Mouse (Mus musculus): ENCODE data around the gene AC170998.1. TPM values are rescaled to one million over a fixed set of nuclear protein-coding genes. Genes with fewer than 3 reads are reported as not detected.

Gene AC170998.1
- polyA plus RNA-seq, 1 experiment from 2014 or later = 1.6 TPM

DNA sequence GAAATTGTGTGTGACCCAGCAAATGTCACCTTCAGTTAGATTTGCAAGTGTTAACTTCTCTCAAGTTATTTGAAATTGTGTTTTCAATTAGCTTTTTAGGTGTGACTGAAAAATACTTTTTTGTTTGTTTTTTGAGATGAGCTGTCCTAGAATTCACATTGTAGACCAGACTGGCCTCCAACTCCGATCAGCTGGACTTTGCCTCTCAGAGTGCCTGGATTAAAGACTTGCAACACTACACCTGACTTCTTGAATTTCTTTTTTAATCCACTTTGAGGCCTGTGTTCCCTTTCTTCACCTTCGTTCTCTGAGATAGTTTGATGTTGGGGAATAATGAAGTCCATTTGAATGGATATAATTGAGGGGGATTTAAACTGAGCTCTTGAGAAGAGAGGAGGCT, 31.8 kb upstream of the AC170998.1 start:
- H3K36me3 ChIP-seq = no peaks in the 10 kb centered on the region
- 77% methylated on average over 2 of the region's 2 CpGs for WGBS
- H3K4me1 ChIP-seq (replicated peaks) = peaks cover 54% of the 10 kb centered on the region
- no peak for ATAC-seq (replicated peaks; ENCODE audit: insufficient number of reproducible peaks, insufficient read depth, low FRiP score, low read depth)
- H3K27me3 ChIP-seq = 0 out of 2 replicates have a peak, but pooled peaks cover 3% of the 10 kb centered on the region
- peak overlapping the region; percentile 72; the same call in 1 of the 2 replicates for H3K4me2 ChIP-seq
- H3K27ac ChIP-seq = no peak overlapping the region
- no peaks in the 10 kb centered on the region for H3K9me3 ChIP-seq (replicated peaks)
- no peak overlapping the region for H3K4me3 ChIP-seq
- H3K9ac ChIP-seq = no peak overlapping the region

GRCm38 (mm10) chr17:28694832-28695231, 31.1 kb upstream of the AC170998.1 start:
- H3K27ac ChIP-seq = no peak overlapping the region
- no peak for ATAC-seq (replicated peaks; ENCODE audit: insufficient number of reproducible peaks, insufficient read depth, low FRiP score, low read depth)
- H3K4me1 ChIP-seq (replicated peaks) = peaks cover 46% of the 10 kb centered on the region
- 84% methylated on average over 4 of the region's 4 CpGs for WGBS
- no peak overlapping the region for H3K4me3 ChIP-seq
- H3K36me3 ChIP-seq = no peaks in the 10 kb centered on the region
- H3K4me2 ChIP-seq = no peak overlapping the region
- no peaks in the 10 kb centered on the region for H3K9me3 ChIP-seq (replicated peaks)
- no peak overlapping the region for H3K9ac ChIP-seq
- H3K27me3 ChIP-seq = no peaks in the 10 kb centered on the region

GRCm38 (mm10) chr17:28696641-28697040, 29.2 kb upstream of the AC170998.1 start:
- H3K4me2 ChIP-seq = no peak overlapping the region
- no peaks in the 10 kb centered on the region for H3K36me3 ChIP-seq
- peaks cover 39% of the 10 kb centered on the region for H3K4me1 ChIP-seq (replicated peaks)
- no peaks in the 10 kb centered on the region for H3K9me3 ChIP-seq (replicated peaks)
- H3K27ac ChIP-seq = no peak overlapping the region
- H3K27me3 ChIP-seq = no peaks in the 10 kb centered on the region
- WGBS = 44% methylated on average over 2 of the region's 2 CpGs
- no peak overlapping the region for H3K4me3 ChIP-seq
- ATAC-seq (replicated peaks; ENCODE audit: insufficient number of reproducible peaks, insufficient read depth, low FRiP score, low read depth) = no peak
- H3K9ac ChIP-seq = no peak overlapping the region

DNA sequence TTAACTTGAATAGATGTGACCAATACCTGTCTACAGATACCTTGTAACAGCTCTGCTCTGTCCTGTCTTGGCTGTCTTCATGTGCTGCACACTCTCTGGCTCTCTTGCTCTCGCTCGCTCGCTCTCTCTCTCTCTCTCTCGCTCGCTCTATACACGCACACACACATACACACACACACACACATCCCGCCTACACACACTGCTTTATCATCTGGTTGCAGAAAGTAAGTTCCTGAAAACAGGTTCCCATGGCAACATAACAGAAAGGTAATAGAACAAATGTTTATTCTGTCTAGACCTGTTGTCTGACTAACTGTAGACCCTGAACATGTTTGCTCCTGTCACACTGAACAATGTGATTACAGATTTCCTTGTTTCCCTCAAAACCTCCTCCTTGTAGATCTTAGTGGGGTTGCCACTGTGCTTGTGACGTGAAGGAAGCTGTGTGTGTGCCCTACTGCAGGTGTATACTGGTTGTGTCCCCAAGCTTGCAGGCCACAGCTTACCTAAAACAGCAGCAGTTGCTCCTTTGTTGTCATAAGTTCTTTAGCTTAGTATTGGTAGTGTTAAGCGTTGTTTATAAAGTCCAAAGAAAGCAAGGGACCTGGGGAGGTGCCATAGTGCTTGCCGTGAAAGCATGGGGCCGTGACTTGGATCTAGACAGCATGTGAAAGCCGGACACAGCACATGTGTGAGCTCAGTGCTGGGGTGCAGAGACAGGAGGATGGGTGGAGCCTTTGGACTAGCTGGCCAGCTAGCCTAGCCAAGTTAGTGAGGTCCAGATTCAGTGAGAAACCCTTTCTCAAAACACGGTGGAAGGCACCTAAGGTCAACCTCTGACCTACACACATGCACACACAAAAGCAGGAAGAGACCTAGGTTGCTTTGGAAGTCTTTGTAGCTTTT, 28.3 kb upstream of the AC170998.1 start:
- Histone ChIP-seq H3K4me3 (no peak overlapping the region), H3K9ac (no peak overlapping the region), H3K4me2 (no peak overlapping the region), H3K4me1 (replicated peaks) (peaks cover 48% of the 10 kb centered on the region), H3K9me3 (replicated peaks) (no peaks in the 10 kb centered on the region), H3K36me3 (no peaks in the 10 kb centered on the region), H3K27me3 (no peaks in the 10 kb centered on the region), H3K27ac (peak overlapping the region; percentile 31; the same call in 1 of the 2 replicates)
- WGBS = 65% methylated on average over 13 of the region's 13 CpGs
- ATAC-seq (replicated peaks; ENCODE audit: insufficient number of reproducible peaks, insufficient read depth, low FRiP score, low read depth) = no peak

- H3K4me2 ChIP-seq = no peak overlapping the region
- 47% methylated on average over 4 of the region's 4 CpGs for WGBS
- no peak for ATAC-seq (replicated peaks; ENCODE audit: insufficient number of reproducible peaks, insufficient read depth, low FRiP score, low read depth)
- peak overlapping the region; percentile 31; the same call in 1 of the 2 replicates for H3K27ac ChIP-seq
- H3K4me1 ChIP-seq (replicated peaks) = peaks cover 49% of the 10 kb centered on the region
- no peaks in the 10 kb centered on the region for H3K36me3 ChIP-seq
- no peak overlapping the region for H3K9ac ChIP-seq
- H3K4me3 ChIP-seq = no peak overlapping the region
- H3K27me3 ChIP-seq = no peaks in the 10 kb centered on the region
- no peaks in the 10 kb centered on the region for H3K9me3 ChIP-seq (replicated peaks)
Measured at GRCm38 (mm10) chr17:28698245-28698644, 27.6 kb upstream of the AC170998.1 start.

- Histone ChIP-seq H3K9me3 (replicated peaks) (no peaks in the 10 kb centered on the region), H3K4me1 (replicated peaks) (peaks cover 45% of the 10 kb centered on the region), H3K9ac (no peak overlapping the region), H3K4me3 (no peak overlapping the region), H3K36me3 (no peaks in the 10 kb centered on the region), H3K4me2 (no peak overlapping the region), H3K27ac (no peak overlapping the region), H3K27me3 (no peaks in the 10 kb centered on the region)
- WGBS = 72% methylated on average over 2 of the region's 2 CpGs
- ATAC-seq (replicated peaks; ENCODE audit: insufficient number of reproducible peaks, insufficient read depth, low FRiP score, low read depth) = no peak
Measured at GRCm38 (mm10) chr17:28698672-28699071, 27.2 kb upstream of the AC170998.1 start.

DNA sequence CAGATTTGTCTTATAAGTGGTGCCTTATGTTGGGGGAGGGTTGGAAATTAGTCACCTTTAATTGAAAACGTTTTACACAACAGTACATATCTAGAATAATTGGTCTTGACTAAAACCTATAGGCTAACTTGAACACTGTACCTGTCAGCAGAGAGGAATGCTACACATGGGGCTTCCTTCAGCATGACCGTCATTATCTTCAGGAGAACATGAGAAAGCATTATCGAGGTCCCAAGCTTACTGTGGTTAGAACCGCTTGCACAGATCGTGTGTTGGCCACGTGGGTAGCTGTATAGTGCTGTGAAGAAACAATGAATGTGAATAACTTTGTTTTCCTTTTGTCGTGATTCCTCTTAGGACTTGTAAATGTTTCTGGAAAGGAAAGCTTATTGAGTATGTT, 26.1 kb upstream of the AC170998.1 start:
- no peak overlapping the region for H3K4me2 ChIP-seq
- H3K4me3 ChIP-seq = no peak overlapping the region
- peaks cover 40% of the 10 kb centered on the region for H3K4me1 ChIP-seq (replicated peaks)
- ATAC-seq (replicated peaks; ENCODE audit: insufficient number of reproducible peaks, insufficient read depth, low FRiP score, low read depth) = no peak
- no peaks in the 10 kb centered on the region for H3K9me3 ChIP-seq (replicated peaks)
- no peak overlapping the region for H3K27ac ChIP-seq
- WGBS = 69% methylated on average over 7 of the region's 7 CpGs
- no peaks in the 10 kb centered on the region for H3K27me3 ChIP-seq
- no peak overlapping the region for H3K9ac ChIP-seq
- H3K36me3 ChIP-seq = no peaks in the 10 kb centered on the region

DNA sequence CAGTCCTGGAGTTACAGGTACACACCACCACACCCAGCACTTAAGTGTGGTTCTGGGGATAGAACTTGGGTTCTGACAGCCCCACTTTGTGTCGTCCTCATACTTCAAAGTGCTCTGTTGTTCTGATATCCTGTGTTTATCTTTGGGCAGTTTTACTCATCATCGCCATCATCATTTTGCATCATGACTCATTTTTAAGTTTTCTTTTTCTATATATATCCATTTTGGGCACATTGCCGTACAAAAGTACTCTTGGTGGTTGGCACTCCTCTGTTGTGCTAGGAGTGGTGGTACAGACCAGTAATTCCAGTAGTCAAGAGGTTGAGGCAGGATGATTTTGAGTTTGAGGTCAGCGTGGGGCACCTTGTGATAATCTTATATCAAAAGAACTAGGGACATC, 24.7 kb upstream of the AC170998.1 start:
- no peak for ATAC-seq (replicated peaks; ENCODE audit: insufficient number of reproducible peaks, insufficient read depth, low FRiP score, low read depth)
- Histone ChIP-seq H3K9me3 (replicated peaks) (no peaks in the 10 kb centered on the region), H3K4me2 (no peak overlapping the region), H3K27ac (no peak overlapping the region), H3K4me3 (no peak overlapping the region), H3K36me3 (no peaks in the 10 kb centered on the region), H3K27me3 (no peaks in the 10 kb centered on the region), H3K4me1 (replicated peaks) (peaks cover 43% of the 10 kb centered on the region), H3K9ac (no peak overlapping the region)
- 88% methylated on average over 4 of the region's 4 CpGs for WGBS

DNA sequence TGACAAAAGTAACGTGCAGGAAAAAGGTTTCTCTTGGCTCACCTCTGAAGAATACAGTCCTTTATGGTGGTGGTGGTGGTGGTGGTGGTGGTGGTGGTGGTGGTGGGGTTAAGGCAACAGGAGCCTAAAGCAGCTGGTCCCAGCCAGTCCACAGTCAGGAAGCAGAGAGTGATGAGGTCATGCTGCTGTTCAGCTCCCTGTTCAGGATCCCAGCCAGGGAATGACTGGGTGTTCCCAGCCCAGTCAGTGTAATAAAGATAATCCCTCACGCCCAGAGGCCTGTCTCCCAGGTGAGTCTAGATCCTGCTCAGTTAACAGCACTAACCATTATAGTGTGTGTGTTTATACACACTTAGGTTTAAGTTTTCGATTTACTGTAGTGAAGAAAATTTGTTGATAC, 24.1 kb upstream of the AC170998.1 start:
- no peaks in the 10 kb centered on the region for H3K36me3 ChIP-seq
- no peak overlapping the region for H3K4me3 ChIP-seq
- H3K27me3 ChIP-seq = no peaks in the 10 kb centered on the region
- no peak overlapping the region for H3K9ac ChIP-seq
- peak overlapping the region; percentile 53 for H3K27ac ChIP-seq
- ATAC-seq (replicated peaks; ENCODE audit: insufficient number of reproducible peaks, insufficient read depth, low FRiP score, low read depth) = no peak
- peaks cover 40% of the 10 kb centered on the region for H3K4me1 ChIP-seq (replicated peaks)
- H3K9me3 ChIP-seq (replicated peaks) = no peaks in the 10 kb centered on the region
- no peak overlapping the region for H3K4me2 ChIP-seq
- 74% methylated on average over 3 of the region's 3 CpGs for WGBS

DNA sequence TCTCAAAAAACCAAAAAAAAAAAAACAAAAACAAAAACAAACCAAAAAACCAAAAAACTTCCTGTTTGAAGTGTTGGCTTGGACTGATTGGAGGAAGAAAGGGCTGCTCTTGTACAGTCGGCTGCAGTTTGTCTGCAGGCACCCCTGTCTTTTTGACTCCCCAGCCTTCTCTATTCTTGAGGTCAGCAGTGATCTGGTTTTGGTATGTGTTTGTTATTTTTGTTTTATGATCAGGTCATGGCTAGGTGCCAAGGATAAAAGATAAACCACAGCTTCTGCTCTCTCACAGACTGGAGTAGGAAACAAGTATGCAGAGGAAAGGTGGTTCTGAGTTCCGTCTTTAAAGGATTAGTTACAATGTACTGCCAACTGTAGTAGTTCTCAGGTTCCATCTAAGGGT, 23.2 kb upstream of the AC170998.1 start:
- H3K4me1 ChIP-seq (replicated peaks) = peaks cover 33% of the 10 kb centered on the region
- H3K4me2 ChIP-seq = no peak overlapping the region
- H3K27me3 ChIP-seq = no peaks in the 10 kb centered on the region
- no peaks in the 10 kb centered on the region for H3K36me3 ChIP-seq
- no peak for ATAC-seq (replicated peaks; ENCODE audit: insufficient number of reproducible peaks, insufficient read depth, low FRiP score, low read depth)
- no peak overlapping the region for H3K4me3 ChIP-seq
- 34% methylated on average over 2 of the region's 2 CpGs for WGBS
- H3K27ac ChIP-seq = peak overlapping the region; percentile 53
- H3K9me3 ChIP-seq (replicated peaks) = no peaks in the 10 kb centered on the region
- H3K9ac ChIP-seq = no peak overlapping the region

DNA sequence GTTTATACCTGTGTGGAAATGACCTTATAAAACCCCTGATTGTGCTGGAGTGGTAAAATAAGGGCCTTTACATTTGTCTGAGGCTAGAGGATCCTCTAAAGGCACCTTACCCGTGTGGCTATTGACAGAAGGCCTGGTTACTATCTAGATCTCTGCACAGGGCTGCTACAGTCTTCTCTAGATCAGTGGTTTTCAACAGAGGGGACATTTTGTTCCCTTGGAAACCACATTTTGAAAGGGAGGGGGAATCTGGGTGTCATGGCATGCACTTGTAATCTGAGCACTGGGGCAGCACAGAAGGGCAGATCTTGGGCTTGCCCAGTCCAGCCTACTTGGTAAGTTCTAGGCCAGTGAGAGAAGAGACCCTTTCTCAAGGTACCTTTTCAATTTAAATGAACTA, 19.2 kb upstream of the AC170998.1 start:
- no peak for ATAC-seq (replicated peaks; ENCODE audit: insufficient number of reproducible peaks, insufficient read depth, low FRiP score, low read depth)
- no peak overlapping the region for H3K4me3 ChIP-seq
- no peak overlapping the region for H3K9ac ChIP-seq
- H3K9me3 ChIP-seq (replicated peaks) = no peaks in the 10 kb centered on the region
- H3K36me3 ChIP-seq = no peaks in the 10 kb centered on the region
- H3K27me3 ChIP-seq = no peaks in the 10 kb centered on the region
- H3K4me2 ChIP-seq = no peak overlapping the region
- H3K27ac ChIP-seq = no peak overlapping the region
- peaks cover 36% of the 10 kb centered on the region for H3K4me1 ChIP-seq (replicated peaks)
- 28% methylated on average over 1 of the region's 1 CpGs for WGBS

DNA sequence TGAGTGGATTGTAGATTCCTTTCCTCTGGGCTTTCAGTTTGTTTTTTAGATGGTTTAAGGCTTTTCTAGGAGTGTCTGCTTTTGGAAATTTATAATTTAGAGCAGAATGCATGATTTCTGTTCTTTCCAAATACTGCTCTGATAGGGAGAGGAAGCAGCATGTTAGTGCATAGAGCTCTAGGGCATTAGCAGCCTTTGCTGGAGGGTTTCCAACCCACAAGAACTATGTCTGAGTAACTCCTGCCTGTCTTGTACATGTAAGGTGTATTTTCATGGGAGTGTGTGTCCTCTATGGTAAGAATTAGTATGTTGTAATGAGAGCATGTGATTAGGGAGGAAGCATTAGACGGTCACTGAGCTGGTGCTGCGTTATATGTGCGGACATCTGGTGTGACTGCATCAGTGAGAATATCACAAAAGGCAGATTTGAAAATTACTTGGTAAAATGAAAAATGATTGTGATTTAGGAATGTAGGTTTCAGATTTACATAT, 18.7 kb upstream of the AC170998.1 start:
- no peak overlapping the region for H3K4me2 ChIP-seq
- no peaks in the 10 kb centered on the region for H3K36me3 ChIP-seq
- ATAC-seq (replicated peaks; ENCODE audit: insufficient number of reproducible peaks, insufficient read depth, low FRiP score, low read depth) = no peak
- 90% methylated on average over 3 of the region's 3 CpGs for WGBS
- H3K27ac ChIP-seq = no peak overlapping the region
- no peaks in the 10 kb centered on the region for H3K27me3 ChIP-seq
- no peaks in the 10 kb centered on the region for H3K9me3 ChIP-seq (replicated peaks)
- no peak overlapping the region for H3K9ac ChIP-seq
- H3K4me3 ChIP-seq = no peak overlapping the region
- H3K4me1 ChIP-seq (replicated peaks) = peaks cover 36% of the 10 kb centered on the region

All from heart, embryonic 15.5 days (tissue).